Mouse (Mus musculus): ENCODE measurements around the gene Arid4a.

The Arid4a gene

DNA sequence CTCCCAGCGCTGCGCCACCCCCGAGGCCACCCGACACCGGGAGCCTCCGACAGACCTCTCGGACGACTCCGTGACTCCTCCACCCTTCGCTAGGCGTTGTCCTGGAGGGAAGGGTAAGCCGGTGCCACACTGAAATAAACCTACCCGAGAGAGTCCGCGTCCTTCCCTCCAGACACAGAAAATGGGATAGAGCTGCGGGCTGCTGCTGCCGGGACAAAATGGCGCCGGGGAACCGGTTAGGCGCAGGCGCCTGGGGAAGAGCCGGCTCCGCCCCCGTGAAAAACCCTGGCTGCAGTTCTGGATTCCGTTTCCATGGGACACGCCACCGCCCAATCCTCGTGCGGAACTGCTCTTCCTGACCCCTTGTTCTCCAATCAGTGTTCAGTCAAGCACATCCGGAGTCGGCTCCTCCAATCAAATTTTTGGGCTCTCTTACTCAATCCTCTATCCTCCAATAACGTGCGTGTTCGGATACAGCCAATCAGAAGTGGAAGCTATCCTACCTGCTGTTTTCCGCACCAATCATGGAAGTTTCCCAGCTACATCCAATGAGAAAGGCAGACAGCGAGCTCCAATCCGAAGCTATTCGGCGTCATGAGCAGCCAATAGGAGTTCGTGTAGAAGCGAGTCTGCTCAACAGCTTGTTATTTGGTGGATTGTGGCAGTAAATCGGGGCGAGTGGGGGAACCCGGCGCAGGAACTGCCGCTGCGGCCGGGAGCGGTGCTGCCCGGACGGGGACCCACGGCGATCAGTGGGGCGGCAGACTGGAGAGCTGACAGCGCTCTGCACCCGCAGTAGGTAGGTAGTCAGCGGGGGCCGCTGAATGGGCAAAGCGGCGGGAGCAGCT, at the start of gene Arid4a:
Gene Arid4a, plus strand, starts transcription at position 628 of the 848 bp plus-strand sequence.
- DNase-seq (ENCODE audit: inconsistent ontology term): peak; percentile 98

DNA sequence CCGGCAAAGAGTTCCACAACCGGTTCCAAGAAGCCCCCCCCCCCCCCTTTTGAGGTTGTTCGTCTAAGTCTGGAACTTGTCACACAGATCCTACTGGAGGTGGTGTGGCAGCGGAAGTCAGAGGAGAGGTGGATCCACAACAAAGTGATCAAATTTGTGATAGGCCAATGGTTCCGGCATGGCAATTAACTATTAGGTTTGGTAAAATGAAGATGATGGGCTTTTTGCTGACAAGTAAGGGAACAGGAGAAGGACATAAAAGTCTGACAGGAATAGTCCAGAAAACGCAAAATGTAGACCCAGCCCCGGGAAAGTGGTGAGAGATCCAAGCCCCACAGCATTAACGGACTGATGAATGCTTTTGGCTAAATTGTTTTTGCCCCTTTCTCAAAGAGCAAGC, 48.2 kb upstream of the Arid4a start:
- DNase-seq (ENCODE audit: inconsistent ontology term): peak; percentile 5

DNA sequence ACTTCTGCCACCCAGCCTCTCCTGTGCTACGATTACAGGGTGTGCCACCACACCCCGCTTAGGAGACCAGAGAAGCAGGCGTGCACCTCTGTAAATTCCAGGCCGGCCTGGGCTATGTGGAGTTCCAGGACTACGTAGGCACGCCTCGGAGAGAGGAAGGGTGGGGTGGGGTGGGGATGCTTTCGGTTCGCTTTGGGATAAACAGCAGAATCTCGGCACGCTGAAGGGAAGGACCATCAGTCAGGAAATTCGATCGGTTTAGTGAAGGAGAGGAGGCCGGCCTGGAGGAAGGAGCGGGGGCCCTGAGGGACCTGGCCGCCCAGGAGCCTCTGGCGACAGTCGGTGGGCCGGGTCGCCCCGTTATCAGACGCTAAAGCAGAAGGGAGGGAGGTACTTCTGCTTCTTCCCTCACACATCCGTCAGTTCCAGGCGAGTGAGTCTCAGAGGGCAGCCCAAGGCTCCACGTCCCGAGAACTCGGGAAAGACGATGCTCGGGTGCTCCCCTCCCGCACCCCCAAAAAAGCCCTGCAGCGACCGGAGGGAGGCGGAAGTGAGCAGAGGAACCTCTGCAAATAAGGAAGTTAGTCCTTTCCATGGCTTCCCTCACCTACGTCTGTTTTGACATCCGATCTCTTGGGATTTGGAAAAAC, 47.5 kb upstream of the Arid4a start:
- DNase-seq (ENCODE audit: inconsistent ontology term): peak; percentile 90

DNA sequence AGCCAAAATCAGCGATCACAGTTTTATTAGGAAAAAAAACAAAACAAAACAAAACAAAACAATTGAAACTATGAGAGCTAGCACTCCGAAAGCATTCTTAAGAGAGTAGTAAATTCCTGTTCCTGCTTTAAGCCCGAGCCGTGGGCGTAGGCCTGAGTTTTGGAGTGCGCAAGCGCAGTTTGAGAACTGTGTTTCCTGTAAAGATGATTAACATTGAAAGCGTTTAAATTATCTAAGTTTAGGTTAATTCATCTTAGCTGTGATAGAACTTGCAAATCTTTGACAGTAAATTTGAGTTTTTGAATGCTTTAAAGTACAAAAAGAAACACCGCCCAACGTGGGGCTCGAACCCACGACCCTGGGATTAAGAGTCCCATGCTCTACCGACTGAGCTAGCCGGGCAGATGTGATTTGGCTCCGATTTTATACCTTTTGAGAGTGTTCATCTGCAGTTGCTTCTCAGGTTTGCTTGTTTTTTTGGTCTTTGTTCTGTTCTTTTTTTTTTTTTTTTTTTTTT, 46.9 kb upstream of the Arid4a start:
- peak; percentile 93 for DNase-seq (ENCODE audit: inconsistent ontology term)

DNA sequence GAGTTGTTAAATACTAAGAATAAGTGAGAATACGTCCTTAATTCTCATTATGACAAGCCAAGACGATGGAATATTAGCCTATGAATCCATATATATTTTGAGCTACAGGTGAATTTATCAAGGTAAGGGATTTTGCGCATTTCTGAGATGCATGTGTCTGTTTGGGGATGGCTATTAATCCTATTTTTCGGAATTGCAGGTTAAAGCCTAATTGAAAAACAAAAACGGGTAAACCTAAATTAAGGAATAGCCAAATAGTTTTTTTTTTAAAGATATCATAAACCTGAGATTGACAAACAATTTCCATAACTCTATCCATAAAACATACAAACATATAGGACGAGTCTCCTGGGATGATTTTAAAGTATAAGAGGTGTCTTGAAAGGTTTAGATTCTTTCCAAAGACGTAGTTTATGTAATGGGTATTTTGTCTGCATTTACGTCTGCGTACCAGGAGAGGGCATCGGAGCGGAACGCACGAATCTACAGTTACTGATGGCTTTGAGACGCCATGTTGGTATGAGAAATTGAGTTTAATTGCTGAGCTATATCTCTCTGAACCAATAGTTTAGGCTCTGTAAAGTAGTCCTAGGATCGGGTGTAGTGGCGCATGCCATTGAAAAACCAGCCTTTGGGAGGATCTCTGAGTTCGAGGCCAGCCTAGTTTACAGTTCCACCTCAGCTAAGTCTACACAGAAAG, 46.2 kb upstream of the Arid4a start:
- DNase-seq (ENCODE audit: inconsistent ontology term): peak; percentile 73

DNA sequence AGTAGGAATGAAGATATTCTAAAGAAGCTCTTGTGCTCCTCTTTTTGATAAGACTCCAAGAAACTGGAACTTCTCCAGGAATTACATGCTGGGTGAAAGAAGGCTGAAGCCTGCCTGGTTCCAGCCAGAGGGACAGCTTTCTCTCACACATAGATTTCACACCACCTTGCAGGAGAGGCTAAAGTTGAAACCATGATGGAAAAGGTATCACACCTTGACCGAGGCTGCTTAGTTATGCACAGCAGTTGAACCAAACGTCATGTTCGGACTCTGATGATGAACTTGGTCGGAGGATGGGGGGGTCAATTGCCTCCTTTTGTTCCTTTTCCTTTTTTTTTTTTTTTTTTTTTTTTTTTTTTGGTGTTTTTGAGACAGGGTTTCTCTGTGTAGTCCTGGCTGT, 42.0 kb upstream of the Arid4a start:
- DNase-seq (ENCODE audit: inconsistent ontology term): no peak

DNA sequence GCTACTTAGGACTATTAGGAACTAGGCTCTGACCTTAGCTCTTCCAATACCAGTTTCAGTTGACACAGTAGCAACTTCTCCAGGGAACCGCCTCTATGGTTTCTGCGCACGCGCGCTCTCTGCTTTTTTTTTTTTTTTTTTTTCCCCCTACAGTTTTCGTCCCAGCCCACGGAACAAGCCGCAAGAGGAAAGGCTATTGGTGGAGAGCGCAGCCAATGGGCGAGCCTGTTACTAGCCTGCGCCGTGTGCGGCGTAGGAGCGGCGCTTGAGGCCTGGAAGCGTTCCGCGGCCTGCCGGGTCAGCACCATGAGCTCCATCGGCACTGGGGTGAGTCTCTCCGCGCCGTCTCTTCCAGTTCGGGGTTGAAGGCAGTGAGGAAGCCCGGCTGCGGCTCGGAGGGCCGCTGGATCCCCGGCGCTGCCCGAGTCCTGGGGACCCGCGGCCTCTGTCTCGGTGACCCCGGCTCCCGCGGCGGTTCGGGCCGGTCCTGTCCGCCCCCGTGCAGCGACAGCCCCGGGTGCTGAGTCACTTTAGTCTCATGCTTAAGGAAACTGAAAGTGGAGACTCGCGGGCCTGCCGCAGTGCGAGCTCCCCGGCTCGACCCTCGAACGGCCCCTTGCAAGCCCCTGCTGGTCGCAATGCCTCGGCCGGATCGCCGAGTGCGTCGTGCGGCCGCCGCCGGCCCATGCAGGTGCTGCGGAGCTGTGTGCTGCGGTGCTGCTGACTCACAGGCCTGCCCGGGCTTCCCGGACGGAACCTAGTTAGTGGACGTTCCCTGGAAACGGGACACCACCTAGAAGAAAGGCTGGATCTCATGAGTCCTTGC, 41.1 kb upstream of the Arid4a start, which contains the start of gene Psma3:
Gene Psma3, plus strand, starts transcription at position 181 of the 826 bp plus-strand sequence.
- DNase-seq (ENCODE audit: inconsistent ontology term): peak; percentile 95

DNA sequence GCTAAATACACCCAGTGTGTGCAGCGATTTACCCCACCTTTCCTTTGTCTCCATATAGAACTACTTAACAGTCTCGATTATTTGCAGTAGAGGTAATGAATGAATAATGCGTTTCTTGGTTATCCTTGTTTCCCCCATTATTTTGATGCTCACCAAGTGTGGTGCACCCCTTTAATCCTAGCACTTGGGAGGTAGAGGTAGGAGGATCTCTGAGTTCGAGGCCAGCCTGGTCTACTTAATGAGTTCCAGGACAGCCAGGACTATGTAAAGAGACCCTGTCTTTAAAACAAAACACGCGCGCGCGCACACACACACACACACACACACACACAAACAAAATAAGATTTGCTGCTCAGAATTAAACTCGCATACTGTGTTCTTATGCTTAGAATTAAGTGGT, 40.4 kb upstream of the Arid4a start:
- peak; percentile 7 for DNase-seq (ENCODE audit: inconsistent ontology term)

DNA sequence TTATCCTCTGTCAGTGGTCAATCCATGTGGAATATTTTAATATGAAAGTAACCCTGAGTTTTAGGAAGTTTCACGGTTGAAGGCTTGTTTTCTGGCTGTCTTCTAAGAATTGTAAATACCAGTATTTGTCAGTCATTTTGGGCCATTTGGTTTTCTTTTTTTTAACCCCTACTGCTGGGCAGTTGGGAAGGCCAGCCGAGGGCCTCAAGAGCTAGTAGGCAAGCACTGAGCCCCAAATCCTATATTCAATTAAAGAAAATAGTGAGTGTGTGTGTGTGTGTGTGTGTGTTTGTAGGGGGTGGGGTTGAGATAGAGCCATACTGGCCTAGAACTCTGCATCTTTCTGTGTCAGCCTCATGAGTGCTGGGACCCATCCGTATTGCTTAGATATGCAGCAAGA, 39.9 kb upstream of the Arid4a start:
- DNase-seq (ENCODE audit: inconsistent ontology term): no peak

DNA sequence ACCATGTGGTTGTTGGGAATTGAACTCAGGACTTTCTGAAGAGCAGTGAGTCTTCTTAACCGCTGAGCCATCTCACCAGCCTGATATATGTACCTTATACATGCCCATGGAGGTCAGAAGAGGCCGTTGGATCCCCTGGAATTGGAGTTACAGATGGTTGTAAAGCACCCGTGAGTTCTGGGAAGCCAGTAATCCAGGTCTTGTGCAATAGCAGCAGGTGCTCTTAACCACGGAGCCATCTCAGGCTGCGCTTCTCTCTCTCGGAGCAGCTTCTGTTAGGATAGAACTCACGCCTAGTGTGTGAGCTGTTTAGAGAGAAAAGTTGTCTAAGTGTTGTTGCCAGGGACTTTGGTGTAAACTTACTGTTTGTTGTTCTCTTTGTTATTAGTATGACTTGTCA, 37.4 kb upstream of the Arid4a start:
- no peak for DNase-seq (ENCODE audit: inconsistent ontology term)

DNA sequence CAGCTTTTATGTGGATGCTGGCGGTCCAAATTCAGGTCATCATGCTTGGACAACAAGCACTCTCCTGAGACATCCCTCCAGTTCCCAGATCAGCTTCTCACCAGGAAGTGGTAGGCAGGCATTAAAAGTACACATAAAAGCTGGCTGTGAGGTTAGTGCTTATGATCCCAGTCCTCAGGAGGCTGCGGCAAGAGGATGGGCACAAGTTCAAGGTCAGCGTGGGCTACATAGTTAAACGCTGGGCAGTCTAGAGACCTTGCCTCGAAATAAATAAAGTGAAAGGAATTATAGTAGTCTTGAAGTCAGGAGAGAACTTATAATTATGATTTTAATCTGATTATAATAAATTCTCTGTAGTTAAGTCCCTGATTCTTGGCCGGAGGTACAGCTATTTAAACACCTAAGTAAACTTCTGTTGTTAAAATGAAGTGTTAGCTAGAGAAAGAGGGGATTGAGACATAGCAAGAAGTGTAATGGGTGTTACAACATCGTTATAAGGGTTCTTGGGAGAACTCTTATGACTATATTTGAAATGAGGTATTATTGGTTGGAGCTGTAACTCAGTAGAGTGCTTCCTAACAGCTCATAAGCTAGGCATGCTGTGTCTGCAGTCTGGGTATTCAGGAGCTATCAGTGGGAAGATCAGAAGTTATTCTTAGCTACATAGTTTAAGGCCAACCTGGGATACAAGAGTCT, 30.8 kb upstream of the Arid4a start:
- DNase-seq (ENCODE audit: inconsistent ontology term): no peak

DNA sequence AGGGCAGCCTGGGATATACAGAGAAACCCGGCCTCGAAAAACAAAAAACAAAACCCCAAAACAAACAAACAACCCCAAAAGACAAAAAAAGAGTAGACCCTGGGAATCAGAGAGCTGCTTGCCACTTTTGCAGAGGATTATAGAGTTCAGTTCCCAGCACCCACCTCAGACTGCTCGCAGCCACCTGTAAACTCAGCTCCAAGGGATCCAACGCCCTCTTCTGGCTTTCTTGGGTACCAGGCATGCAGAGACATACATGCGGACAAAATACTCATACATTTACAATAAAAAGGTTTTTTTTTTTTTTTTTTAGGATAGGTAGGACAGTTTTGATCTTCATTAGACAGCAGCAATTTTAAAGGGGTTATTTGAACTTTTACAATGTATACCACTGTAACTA, 18.6 kb upstream of the Arid4a start:
- DNase-seq (ENCODE audit: inconsistent ontology term): no peak

DNA sequence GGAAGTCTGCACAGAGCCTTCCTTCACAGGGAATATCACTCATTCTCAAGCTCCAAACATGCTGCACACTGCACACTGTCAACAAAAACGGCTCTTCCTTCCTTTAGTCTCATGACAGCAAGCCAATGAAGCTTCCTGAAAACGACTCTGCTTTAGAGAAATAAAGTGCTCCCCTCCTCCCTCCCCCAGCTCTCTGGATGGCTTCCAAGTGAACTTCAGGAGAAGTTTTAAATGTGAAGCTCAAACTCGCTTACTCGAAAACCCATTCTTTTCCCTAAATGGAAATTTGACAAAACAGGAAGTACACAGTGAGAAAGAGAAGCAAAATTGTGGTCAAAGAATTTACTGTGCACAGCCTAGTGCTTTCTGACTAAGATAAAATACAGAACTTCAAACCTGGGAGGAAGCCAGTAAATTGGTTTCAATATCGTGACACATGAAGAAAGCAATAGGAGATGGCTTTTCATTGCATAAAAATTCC, 16.3 kb upstream of the Arid4a start:
- DNase-seq (ENCODE audit: inconsistent ontology term): peak; percentile 77

DNA sequence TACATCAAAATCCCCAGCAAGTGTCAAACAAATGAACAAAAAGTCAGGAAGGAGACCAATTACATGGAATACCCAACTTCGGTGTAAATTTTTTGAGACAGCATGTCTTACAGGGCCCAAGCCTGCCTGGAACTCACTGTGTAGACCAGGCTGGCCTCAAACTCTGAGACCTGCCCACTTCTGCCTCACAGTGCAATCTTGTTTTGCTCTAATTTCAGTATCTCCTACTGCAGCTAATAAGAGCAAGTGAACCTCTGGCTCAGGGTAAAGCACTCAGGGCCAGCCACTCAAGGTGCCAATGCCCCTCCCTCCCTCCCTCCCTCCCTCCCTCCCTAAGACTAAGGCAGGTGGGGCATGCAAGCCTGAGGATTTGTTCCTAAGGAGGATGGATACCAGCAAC, 15.4 kb upstream of the Arid4a start:
- DNase-seq (ENCODE audit: inconsistent ontology term): no peak

DNA sequence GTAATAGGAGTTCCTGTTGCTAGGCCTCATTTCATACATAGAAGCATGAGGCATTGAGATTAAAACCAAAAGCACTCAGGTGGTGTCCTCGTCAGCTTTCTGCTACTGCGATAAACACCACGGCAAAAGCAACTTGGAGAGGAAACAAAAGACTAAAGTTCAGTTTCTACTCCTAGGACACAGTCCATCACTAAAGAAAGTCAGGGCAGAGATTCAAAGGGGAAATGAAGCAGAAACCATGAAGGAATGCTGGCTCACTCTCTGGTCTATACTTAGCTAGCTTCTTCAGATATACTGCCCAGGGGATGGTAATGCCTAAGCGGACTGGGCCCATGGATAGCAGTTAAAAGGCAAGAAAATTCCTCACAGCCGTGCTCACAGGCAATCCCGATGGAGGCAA, 14.3 kb upstream of the Arid4a start:
- peak; percentile 55 for DNase-seq (ENCODE audit: inconsistent ontology term)

DNA sequence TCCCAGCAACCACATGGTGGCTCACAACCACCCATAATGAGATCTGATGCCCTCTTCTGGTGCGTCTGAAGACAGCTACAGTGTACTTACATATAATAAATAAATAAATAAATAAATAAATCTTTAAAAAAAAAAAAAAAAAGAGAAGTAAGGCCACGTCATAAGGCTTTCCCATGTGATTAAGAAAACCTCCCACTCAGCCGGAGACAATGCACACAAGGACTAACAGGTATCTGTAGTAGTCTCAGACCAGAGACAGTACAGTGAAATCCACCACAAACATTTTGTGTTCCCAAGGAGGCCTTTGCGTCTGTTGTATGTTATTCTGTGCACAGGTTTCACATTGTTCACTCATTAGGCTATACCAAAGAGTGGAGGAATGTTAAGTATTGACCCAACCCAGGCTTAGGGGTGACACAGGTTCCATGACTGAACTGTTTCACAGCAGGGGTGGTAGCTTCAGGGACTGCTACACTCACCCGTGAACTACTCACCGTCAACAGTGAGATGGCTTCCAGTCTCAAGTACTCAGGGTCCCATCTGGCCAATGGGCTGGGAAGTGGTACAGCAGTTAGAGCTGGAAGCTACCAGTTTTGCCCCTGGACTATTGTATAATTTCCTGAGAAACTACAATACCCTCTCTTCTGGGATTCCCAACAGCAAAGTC, 11.9 kb upstream of the Arid4a start:
- no peak for DNase-seq (ENCODE audit: inconsistent ontology term)

DNA sequence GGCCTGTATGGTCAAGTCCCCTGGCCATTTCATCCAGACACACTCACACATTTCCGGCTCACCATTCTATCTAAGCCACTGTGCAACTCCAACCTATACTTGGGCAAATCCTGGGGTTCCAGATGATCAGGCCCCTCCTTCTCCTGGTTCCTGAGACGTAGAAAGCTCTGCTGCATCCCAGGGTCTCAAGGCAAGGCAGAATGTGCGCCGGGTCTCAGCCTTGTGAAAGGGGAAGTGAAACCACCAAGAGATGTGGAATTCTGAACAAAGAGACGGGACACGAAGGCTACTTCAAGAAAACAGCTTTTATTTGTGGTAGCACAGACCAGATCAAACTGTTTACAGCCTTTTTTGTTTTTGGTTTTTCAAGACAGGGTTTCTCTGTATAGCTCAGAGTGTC, 9.6 kb upstream of the Arid4a start:
- DNase-seq (ENCODE audit: inconsistent ontology term): no peak

DNA sequence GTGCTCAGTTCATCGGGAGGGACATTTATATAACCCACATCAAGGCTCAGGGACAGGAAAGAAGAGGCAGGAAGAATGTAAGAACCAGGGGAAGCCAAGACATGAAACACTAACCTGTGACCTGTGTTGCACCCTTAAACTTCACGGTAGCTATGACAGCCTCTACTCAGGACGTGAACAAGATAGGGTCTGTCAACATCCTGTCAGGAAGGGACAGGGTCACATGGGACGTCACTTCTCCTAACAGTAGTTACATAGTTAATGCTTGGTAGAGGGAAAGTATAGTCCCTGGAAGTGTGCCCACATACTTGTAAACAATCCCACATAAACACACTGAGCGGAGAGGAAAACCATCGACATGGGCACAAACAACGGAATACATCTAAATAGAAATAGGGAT, 8.9 kb upstream of the Arid4a start:
- no peak for DNase-seq (ENCODE audit: inconsistent ontology term)

DNA sequence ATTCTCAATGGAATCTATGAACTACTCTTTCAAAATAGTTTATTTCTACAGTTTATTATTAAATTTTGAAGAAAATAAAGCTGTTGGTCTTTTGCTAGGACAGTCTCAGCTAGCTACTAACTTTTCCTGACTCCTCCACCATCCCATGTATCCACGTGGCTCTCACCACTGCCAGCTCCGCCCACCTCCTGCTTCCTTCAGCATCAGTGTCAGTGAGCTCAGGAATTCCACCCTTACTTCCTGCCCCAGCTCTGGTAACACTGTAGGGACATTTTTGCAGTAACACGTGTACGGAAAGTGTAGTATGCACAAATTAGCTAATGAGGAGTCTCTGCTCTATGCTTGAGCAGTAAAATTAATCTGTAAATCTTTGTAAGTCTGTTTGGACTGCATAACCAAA, 6.0 kb upstream of the Arid4a start:
- peak; percentile 38 for DNase-seq (ENCODE audit: inconsistent ontology term)

DNA sequence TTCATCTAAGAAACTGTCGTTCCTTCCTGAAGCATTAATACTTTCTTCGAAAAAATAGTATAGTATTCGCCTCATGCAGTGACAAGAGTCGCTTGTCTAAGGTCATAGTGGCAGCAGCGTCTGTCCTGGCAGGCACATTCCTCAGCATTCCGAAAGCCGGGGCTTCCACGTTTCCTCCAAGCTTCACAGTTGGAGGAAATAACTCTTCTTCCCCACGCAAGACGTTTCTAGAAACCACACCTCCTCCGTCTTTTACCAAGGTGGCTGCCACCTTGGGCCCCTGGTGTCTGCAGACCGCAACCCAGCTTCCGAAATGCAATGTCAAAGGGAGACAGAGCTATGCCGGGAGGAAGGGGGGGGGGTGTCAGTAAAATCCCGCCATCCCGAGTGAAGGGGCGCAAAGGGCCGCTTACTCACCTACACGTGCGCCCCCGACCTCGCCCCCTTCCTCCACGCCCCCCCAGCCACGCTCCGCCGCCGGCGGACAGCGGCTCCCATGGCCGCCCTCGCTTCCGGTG, 886 bp upstream of the Arid4a start:
- DNase-seq (ENCODE audit: inconsistent ontology term): no peak
